Mouse (Mus musculus) olfactory bulb, adult 2 months (tissue): ENCODE measurements around the gene Erc2.

Experiments used
- CTCF ChIP-seq: fragments of 200-500 bp; IDR thresholded peaks from 2 replicates; pipeline ENCODE4 v1.5.1; 2012; ENCODE audit warnings: low read depth, mild to moderate bottlenecking, low read length, moderate library complexity; ENCODE audit not compliant: insufficient read depth
- POLR2A ChIP-seq: fragments of 200-500 bp; IDR thresholded peaks from 2 replicates; pipeline ENCODE4 v1.6.1; 2012; ENCODE audit warnings: mild to moderate bottlenecking, low read depth, low read length, moderate library complexity; ENCODE audit not compliant: insufficient read depth

GRCm38 (mm10) chr14:27811649-27812048 is 189.4 kb downstream of the Erc2 start:
- TF ChIP-seq POLR2A (no peak), CTCF (no peak)
